In genomic region chr12:8345539-8345938, GRCm38 (mm10) we compare ENCODE assay signal across 13 mouse cellular contexts. TPM values are rescaled to one million over a fixed set of nuclear protein-coding genes. Genes with fewer than 3 reads are reported as not detected.
DNase-seq lines count a peak whose midpoint lies in the region; TF ChIP-seq lines count a peak whose summit lies in the region.
"Had no signal": no experiment of that assay in that cellular context is flagged by ENCODE, and none has a peak within 500 bp of the region (broad histone marks: within the 10 kb centered on the region; RNA-seq: fewer than 3 reads in every experiment).

No protein-coding gene starts in this region.

- peak overlapping the region; percentile 83 for H3K27ac ChIP-seq in kidney, adult 2 months (ENCODE audit: insufficient read depth, low read depth, low read length)
- peak overlapping the region; percentile 21 for H3K27ac ChIP-seq in spleen, adult 2 months (ENCODE audit: insufficient read depth, low read length)
- H3K27ac ChIP-seq: midbrain, embryonic 12.5 days had no signal

- peaks cover 13% of the 10 kb centered on the region for H3K4me1 ChIP-seq in kidney, adult 2 months (ENCODE audit: control insufficient read depth, insufficient read depth, low read length)
- H3K4me1 ChIP-seq in spleen, adult 2 months (ENCODE audit: control insufficient read depth, insufficient read depth, insufficient read length), result peaks cover 22% of the 10 kb centered on the region; the same call in 1 of the 2 replicates

- no peak for TF ChIP-seq CTCF in kidney, adult 2 months (conservative IDR thresholded peaks at IDR 0.05; ENCODE audit: insufficient read depth, insufficient read length, low read depth, low read length)
- TF ChIP-seq CTCF in spleen, adult 2 months (IDR thresholded peaks at IDR 0.05; ENCODE audit: extremely low read depth, insufficient read depth, insufficient read length, insufficient replicate concordance), result no peak

- H3K27me3 ChIP-seq in kidney, adult 2 months (replicated peaks; ENCODE audit: control insufficient read depth, insufficient read depth, low read length), result no peaks in the 10 kb centered on the region
- no peaks in the 10 kb centered on the region for H3K27me3 ChIP-seq in spleen, adult 2 months (ENCODE audit: control insufficient read depth, insufficient read depth, low read length)
- H3K27me3 ChIP-seq: midbrain, embryonic 12.5 days had no signal

- 93% methylated on average over 5 of the region's 5 CpGs for WGBS in kidney, adult 2 months
- WGBS in spleen, adult 2 months, result 87% methylated on average over 5 of the region's 5 CpGs

- TF ChIP-seq POLR2A in kidney, adult 2 months (IDR thresholded peaks at IDR 0.05; ENCODE audit: low read depth, low read length), result no peak
- no peak for TF ChIP-seq POLR2A in spleen, adult 2 months (IDR thresholded peaks at IDR 0.05; ENCODE audit: low read depth, low read length)

- no peaks in the 10 kb centered on the region; the same call in 1 of the 2 replicates for H3K36me3 ChIP-seq in kidney, adult 2 months (ENCODE audit: control insufficient read depth, insufficient read depth, low read length)
- H3K36me3 ChIP-seq in spleen, adult 2 months (ENCODE audit: control insufficient read depth, insufficient read depth, low read length), result no peaks in the 10 kb centered on the region

- no peak overlapping the region for H3K4me3 ChIP-seq in kidney, adult 2 months (ENCODE audit: insufficient read depth, low read depth, low read length)
- no peak overlapping the region for H3K4me3 ChIP-seq in spleen, adult 2 months (ENCODE audit: extremely low read depth, insufficient read depth, insufficient read length)
- H3K4me3 ChIP-seq: midbrain, embryonic 12.5 days had no signal

- peak; percentile 20 for DNase-seq in adrenal gland, postnatal 14 days
- DNase-seq in adrenal gland, adult (ENCODE audit: inconsistent age in 2 of 2, low spot score in 1 of 2), result no peak
- DNase-seq in kidney, adult 2 months, result no peak
- DNase-seq in kidney, adult 11 months, result no peak
- DNase-seq in spleen, adult 2 months (ENCODE audit: low read depth in 1 of 2, low spot score in 2 of 2), result no peak
- DNase-seq in spleen, postnatal 10 days (ENCODE audit: low spot score in 2 of 2), result no peak
- DNase-seq in right cerebral cortex, adult 18-20 months, result no peak
- DNase-seq in cerebellum, adult 8-10 months, result no peak
- DNase-seq: adrenal gland, adult 8-10 months; cerebellum, postnatal 25 days had no signal

RNA-seq across cellular contexts. Expression of gene Hs1bp3, which starts 32.3 kb away (rescaled TPM):
- 12.4 and 15.1 TPM in 2 replicates for total RNA-seq in adrenal gland, postnatal 14 days (2021)
- polyA plus RNA-seq in kidney, adult 2 months (2012; rRNA removed), result 25.3 and 27.7 TPM in 2 replicates
- polyA plus RNA-seq in spleen, adult 2 months (2012; rRNA removed), result 10.9 and 11.1 TPM in 2 replicates

RNA-seq across cellular contexts. Expression of gene Gdf7, which starts 43.8 kb away (rescaled TPM):
- not detected in 2 replicates for total RNA-seq in adrenal gland, postnatal 14 days (2021)
- 1.1 and 1.5 TPM in 2 replicates for polyA plus RNA-seq in kidney, adult 2 months (2012; rRNA removed)
- 0.06 TPM in 1 of 2 replicates, not detected in the other for polyA plus RNA-seq in spleen, adult 2 months (2012; rRNA removed)
- total RNA-seq: G1E; gastrocnemius, postnatal 4 days had no signal
- polyA plus RNA-seq: G1E had no signal
